Mouse (Mus musculus) stomach, embryonic 14.5 days (tissue): ENCODE measurements at regions not wholly inside any gene's neighbourhood (a gene's known extent, or its start where the extent isn't known, plus 50 kb on each side); places are given as distances from the start of the nearest gene placed in this dataset.

Experiments
- ATAC-seq: fragments of 200-750 bp; cut with Nextera tagmentation; 2 replicates; pipeline ENCODE4 v1.8.0; 2017; ENCODE audit warnings: low read depth, moderate TSS enrichment; ENCODE audit not compliant: insufficient number of reproducible peaks, insufficient read depth, low FRiP score
- H3K27ac ChIP-seq: fragments of 300-500 bp; sonication (generic); 2 replicates; pipeline ENCODE4 v1.5.1; 2014; ENCODE audit warnings: mild to moderate bottlenecking, low read length, moderate library complexity, mixed read lengths
- H3K27me3 ChIP-seq: fragments of 300-500 bp; sonication (generic); 2 replicates; pipeline ENCODE4 v1.6.1; 2014; ENCODE audit warnings: low read length, control low read depth, mixed read lengths; ENCODE audit not compliant: control insufficient read depth, insufficient read depth
- H3K36me3 ChIP-seq: fragments of 300-500 bp; sonication (generic); 2 replicates; pipeline ENCODE4 v1.6.1; 2014; ENCODE audit warnings: mild to moderate bottlenecking, control low read depth, low read length, moderate library complexity, mixed read lengths; ENCODE audit not compliant: control insufficient read depth, insufficient read depth
- H3K4me1 ChIP-seq: fragments of 300-500 bp; sonication (generic); 2 replicates; pipeline ENCODE4 v1.6.1; 2014; ENCODE audit warnings: low read length, control low read depth, mixed read lengths; ENCODE audit not compliant: control insufficient read depth, insufficient read depth
- H3K4me2 ChIP-seq: fragments of 300-500 bp; sonication (generic); replicated peaks from 2 replicates; pipeline ENCODE4 v1.6.1; 2014; ENCODE audit warnings: low read depth, low read length, control low read depth
- H3K4me3 ChIP-seq: fragments of 300-500 bp; sonication (generic); 2 replicates; pipeline ENCODE4 v1.5.1; 2014; ENCODE audit warnings: low read depth, low read length, control low read depth
- H3K9ac ChIP-seq: fragments of 300-500 bp; sonication (generic); replicated peaks from 2 replicates; pipeline ENCODE4 v1.6.1; 2014; ENCODE audit warnings: low read depth, mild to moderate bottlenecking, control low read depth, low read length, moderate library complexity, mixed read lengths
- H3K9me3 ChIP-seq: fragments of 300-500 bp; sonication (generic); 2 replicates; pipeline ENCODE4 v1.6.1; 2016; ENCODE audit warnings: low read depth, low read length, control low read depth; ENCODE audit not compliant: control insufficient read depth
- WGBS: fragments of 180-500 bp; shearing (Covaris S2); extraction: QIAGEN DNeasy Blood & Tissue Kit; methylation state at CpG from one replicate; pipeline ENCODE4 v1.1.7; 2014; 5-methylcytosine and 5-hydroxymethylcytosine counted together

- Histone ChIP-seq H3K4me2 (no peak overlapping the region), H3K4me3 (no peak overlapping the region), H3K9me3 (no peaks in the 10 kb centered on the region), H3K4me1 (no peaks in the 10 kb centered on the region), H3K9ac (no peak overlapping the region), H3K27me3 (no peaks in the 10 kb centered on the region), H3K27ac (no peak overlapping the region), H3K36me3 (no peaks in the 10 kb centered on the region)
- ATAC-seq, result no peak
- WGBS, result 91% methylated on average over 5 of the region's 5 CpGs
Measured at GRCm38 (mm10) chr6:92993647-92994046, 50.4 kb upstream of the Adamts9 start.
